Mouse (Mus musculus): ENCODE results near the gene Pex5. TPM values are rescaled to one million over a fixed set of nuclear protein-coding genes. Genes with fewer than 3 reads are reported as not detected.
A peak's percentile ranks its signal among the peaks of the same experiment; 100 is the strongest.

Gene Pex5
- polyA plus RNA-seq, 1 experiment = 18.5 TPM

DNA sequence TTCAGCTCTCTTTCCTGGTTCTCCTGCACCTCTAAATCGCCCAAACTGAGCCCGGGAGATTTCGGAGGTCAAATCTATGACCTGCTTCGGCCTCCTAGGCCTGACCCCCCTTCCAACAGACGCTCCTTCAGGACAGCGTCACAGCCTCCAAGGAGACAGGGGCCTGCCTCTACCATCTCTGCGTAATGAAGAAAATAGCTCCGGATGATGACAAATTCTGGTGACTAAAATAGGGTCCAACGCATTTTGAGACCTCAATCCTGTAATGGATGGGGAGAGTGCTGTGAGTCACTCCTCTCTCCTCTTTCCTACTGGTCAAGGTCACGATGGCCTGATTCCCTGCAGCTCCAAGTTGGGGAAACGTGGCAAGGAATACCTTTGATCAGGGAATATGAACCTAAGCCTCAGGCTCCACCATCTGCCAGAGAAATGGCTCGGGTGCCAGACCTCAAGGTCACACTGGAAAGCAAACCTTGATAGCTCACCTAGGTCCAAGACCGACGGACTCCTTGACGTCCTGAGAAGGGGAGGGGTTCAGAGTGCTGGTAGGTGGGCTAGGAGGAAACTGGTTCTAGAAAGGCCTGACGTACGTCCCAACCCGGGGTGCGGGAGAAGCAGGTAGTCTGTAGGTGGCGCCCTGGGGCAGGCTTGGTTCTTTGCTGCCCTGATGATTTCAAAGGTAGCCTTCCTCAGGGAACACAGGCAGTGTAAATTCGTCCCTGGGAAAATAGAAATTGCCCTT, 651 bp upstream of the Pex5 start:
- DNase-seq (ENCODE audit: low read depth in 1 of 2, low spot score in 2 of 2) = peak; percentile 44 to 85
- H3K4me1 ChIP-seq (ENCODE audit: control insufficient read depth, insufficient read depth, insufficient read length) = peaks cover 6% of the 10 kb centered on the region; the same call in 1 of the 2 replicates
- H3K4me3 ChIP-seq (ENCODE audit: extremely low read depth, insufficient read depth, insufficient read length) = peak overlapping the region; percentile 77
- H3K36me3 ChIP-seq (ENCODE audit: control insufficient read depth, insufficient read depth, low read length) = peaks cover 4% of the 10 kb centered on the region
- H3K27ac ChIP-seq (ENCODE audit: insufficient read depth, low read length) = peak overlapping the region; percentile 58
- 2% methylated on average over 21 of the region's 21 CpGs for WGBS
- H3K27me3 ChIP-seq (ENCODE audit: control insufficient read depth, insufficient read depth, low read length) = no peaks in the 10 kb centered on the region
- TF ChIP-seq CTCF (IDR thresholded peaks at IDR 0.05; ENCODE audit: extremely low read depth, insufficient read depth, insufficient read length, insufficient replicate concordance) (peak; percentile 73; the same call in 1 of the 2 replicates), POLR2A (IDR thresholded peaks at IDR 0.05; ENCODE audit: low read depth, low read length) (no peak)

GRCm38 (mm10) chr6:124414150-124414926, 529 bp downstream of the Pex5 start:
- no peaks in the 10 kb centered on the region for H3K27me3 ChIP-seq (ENCODE audit: control insufficient read depth, insufficient read depth, low read length)
- no peak overlapping the region for H3K27ac ChIP-seq (ENCODE audit: insufficient read depth, low read length)
- 2% methylated on average over 43 of the region's 45 CpGs for WGBS
- H3K4me3 ChIP-seq (ENCODE audit: extremely low read depth, insufficient read depth, insufficient read length) = peak overlapping the region; percentile 77
- H3K36me3 ChIP-seq (ENCODE audit: control insufficient read depth, insufficient read depth, low read length) = peaks cover 4% of the 10 kb centered on the region
- peak; percentile 5 to 38 for DNase-seq (ENCODE audit: low read depth in 1 of 2, low spot score in 2 of 2)
- H3K4me1 ChIP-seq (ENCODE audit: control insufficient read depth, insufficient read depth, insufficient read length) = peaks cover 6% of the 10 kb centered on the region; the same call in 1 of the 2 replicates
- TF ChIP-seq POLR2A (IDR thresholded peaks at IDR 0.05; ENCODE audit: low read depth, low read length) (no peak), CTCF (IDR thresholded peaks at IDR 0.05; ENCODE audit: extremely low read depth, insufficient read depth, insufficient read length, insufficient replicate concordance) (no peak)

- H3K4me3 ChIP-seq (ENCODE audit: extremely low read depth, insufficient read depth, insufficient read length) = peak overlapping the region; percentile 77
- 60% methylated on average over 3 of the region's 3 CpGs for WGBS
- peaks cover 4% of the 10 kb centered on the region for H3K36me3 ChIP-seq (ENCODE audit: control insufficient read depth, insufficient read depth, low read length)
- no peak overlapping the region for H3K27ac ChIP-seq (ENCODE audit: insufficient read depth, low read length)
- no peak for DNase-seq (ENCODE audit: low read depth in 1 of 2, low spot score in 2 of 2)
- H3K27me3 ChIP-seq (ENCODE audit: control insufficient read depth, insufficient read depth, low read length) = no peaks in the 10 kb centered on the region
- TF ChIP-seq POLR2A (IDR thresholded peaks at IDR 0.05; ENCODE audit: low read depth, low read length) (no peak), CTCF (IDR thresholded peaks at IDR 0.05; ENCODE audit: extremely low read depth, insufficient read depth, insufficient read length, insufficient replicate concordance) (no peak)
- peaks cover 6% of the 10 kb centered on the region; the same call in 1 of the 2 replicates for H3K4me1 ChIP-seq (ENCODE audit: control insufficient read depth, insufficient read depth, insufficient read length)
Measured at GRCm38 (mm10) chr6:124413770-124414149, 1.1 kb downstream of the Pex5 start.

DNA sequence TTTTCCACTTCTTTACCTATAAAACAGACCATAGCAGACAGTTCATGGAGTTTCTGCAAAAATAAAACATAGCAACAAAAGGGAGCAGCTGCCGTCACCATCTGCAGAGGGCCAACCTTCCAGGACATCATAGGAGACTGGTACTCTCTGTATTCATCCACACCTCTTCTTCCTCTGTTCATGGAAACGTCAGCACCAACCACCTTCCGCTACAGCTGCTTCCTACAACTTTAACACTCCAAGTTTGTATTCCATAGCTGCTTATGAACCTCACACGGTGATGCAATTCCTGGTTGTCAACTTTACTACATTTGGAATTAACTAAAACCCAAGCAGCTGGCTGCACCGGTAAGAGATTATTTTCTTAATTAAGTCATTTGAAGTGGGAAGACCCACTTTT, 6.5 kb downstream of the Pex5 start:
- Histone ChIP-seq H3K36me3 (ENCODE audit: control insufficient read depth, insufficient read depth, low read length) (peaks cover 22% of the 10 kb centered on the region), H3K27ac (ENCODE audit: insufficient read depth, low read length) (no peak overlapping the region), H3K27me3 (ENCODE audit: control insufficient read depth, insufficient read depth, low read length) (no peaks in the 10 kb centered on the region), H3K4me1 (ENCODE audit: control insufficient read depth, insufficient read depth, insufficient read length) (no peaks in the 10 kb centered on the region), H3K4me3 (ENCODE audit: extremely low read depth, insufficient read depth, insufficient read length) (no peak overlapping the region)
- no peak for DNase-seq (ENCODE audit: low read depth in 1 of 2, low spot score in 2 of 2)
- no peak for TF ChIP-seq CTCF (IDR thresholded peaks at IDR 0.05; ENCODE audit: extremely low read depth, insufficient read depth, insufficient read length, insufficient replicate concordance)
- no peak for TF ChIP-seq POLR2A (IDR thresholded peaks at IDR 0.05; ENCODE audit: low read depth, low read length)
- 91% methylated on average over 5 of the region's 5 CpGs for WGBS

- TF ChIP-seq POLR2A (IDR thresholded peaks at IDR 0.05; ENCODE audit: low read depth, low read length) (no peak), CTCF (IDR thresholded peaks at IDR 0.05; ENCODE audit: extremely low read depth, insufficient read depth, insufficient read length, insufficient replicate concordance) (no peak)
- H3K27ac ChIP-seq (ENCODE audit: insufficient read depth, low read length) = no peak overlapping the region
- peaks cover 32% of the 10 kb centered on the region for H3K36me3 ChIP-seq (ENCODE audit: control insufficient read depth, insufficient read depth, low read length)
- H3K27me3 ChIP-seq (ENCODE audit: control insufficient read depth, insufficient read depth, low read length) = no peaks in the 10 kb centered on the region
- no peaks in the 10 kb centered on the region for H3K4me1 ChIP-seq (ENCODE audit: control insufficient read depth, insufficient read depth, insufficient read length)
- DNase-seq (ENCODE audit: low read depth in 1 of 2, low spot score in 2 of 2) = no peak
- H3K4me3 ChIP-seq (ENCODE audit: extremely low read depth, insufficient read depth, insufficient read length) = no peak overlapping the region
Measured at GRCm38 (mm10) chr6:124407180-124407579, 7.7 kb downstream of the Pex5 start.

DNA sequence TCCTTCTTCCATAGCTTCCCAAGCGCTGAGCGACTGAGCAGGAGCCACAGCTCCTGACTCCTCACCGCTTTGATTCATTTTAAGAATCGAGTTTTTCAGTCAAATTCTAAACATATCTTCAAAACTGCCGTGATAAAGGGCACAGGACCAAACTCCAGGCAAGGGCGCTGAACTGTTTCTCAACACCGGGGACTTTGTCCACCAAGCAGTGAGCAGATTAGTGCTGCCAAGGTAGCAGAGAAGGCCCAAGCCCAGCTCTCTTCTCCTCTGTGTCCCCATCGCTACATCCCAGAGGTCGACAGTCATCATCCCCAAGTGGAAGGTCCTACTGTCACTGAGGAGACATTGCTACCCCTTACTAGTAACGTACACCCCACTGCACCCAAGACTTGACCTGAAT, 8.5 kb downstream of the Pex5 start:
- Histone ChIP-seq H3K27ac (ENCODE audit: insufficient read depth, low read length) (no peak overlapping the region), H3K4me1 (ENCODE audit: control insufficient read depth, insufficient read depth, insufficient read length) (no peaks in the 10 kb centered on the region), H3K4me3 (ENCODE audit: extremely low read depth, insufficient read depth, insufficient read length) (no peak overlapping the region), H3K36me3 (ENCODE audit: control insufficient read depth, insufficient read depth, low read length) (peaks cover 32% of the 10 kb centered on the region), H3K27me3 (ENCODE audit: control insufficient read depth, insufficient read depth, low read length) (no peaks in the 10 kb centered on the region)
- TF ChIP-seq POLR2A (IDR thresholded peaks at IDR 0.05; ENCODE audit: low read depth, low read length) (no peak), CTCF (IDR thresholded peaks at IDR 0.05; ENCODE audit: extremely low read depth, insufficient read depth, insufficient read length, insufficient replicate concordance) (no peak)
- DNase-seq (ENCODE audit: low read depth in 1 of 2, low spot score in 2 of 2) = no peak
- WGBS = 95% methylated on average over 10 of the region's 10 CpGs

Data from spleen, adult 2 months (tissue).